Mouse (Mus musculus): Measurements from ENCODE around the gene Hsf5.

Gene Hsf5

DNA sequence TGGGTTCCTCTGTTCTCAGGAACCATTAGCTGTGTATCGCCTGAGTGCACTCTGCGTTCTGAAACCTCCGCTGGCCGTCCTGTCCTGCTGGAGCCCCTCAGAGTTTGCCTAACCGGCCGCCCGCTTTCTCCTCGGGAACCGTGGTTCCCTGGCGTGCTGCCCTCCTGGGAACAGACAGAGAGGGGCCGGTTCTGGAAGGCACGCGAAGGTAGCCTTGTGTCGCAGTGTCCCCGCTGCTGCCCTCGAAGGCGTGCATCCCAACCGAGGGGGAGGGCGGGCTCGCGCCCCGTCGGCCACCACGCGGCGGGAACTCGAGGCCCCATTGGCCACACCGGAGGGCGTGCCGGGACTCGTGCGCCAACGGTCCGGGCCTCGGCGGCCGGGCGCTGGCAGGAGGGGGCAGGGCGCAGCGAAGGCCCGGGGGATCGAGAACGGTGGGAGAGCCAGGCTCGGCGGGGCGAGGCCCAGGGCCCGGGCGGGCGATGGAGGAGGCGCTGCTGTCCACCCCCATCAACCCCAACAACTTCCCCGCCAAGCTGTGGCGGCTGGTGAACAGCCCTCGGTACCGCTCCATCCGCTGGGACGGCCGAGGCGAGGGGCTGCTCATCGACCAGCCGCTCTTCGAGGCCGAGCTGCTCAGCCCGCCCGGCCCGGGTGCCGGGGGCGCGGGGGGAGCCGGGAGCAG lies at the start of gene Hsf5:
TSS of gene Hsf5 (plus strand) at position 375 of the 685 bp plus-strand sequence.
- DNase-seq (ENCODE audit: low read depth, low spot score) = no peak

DNA sequence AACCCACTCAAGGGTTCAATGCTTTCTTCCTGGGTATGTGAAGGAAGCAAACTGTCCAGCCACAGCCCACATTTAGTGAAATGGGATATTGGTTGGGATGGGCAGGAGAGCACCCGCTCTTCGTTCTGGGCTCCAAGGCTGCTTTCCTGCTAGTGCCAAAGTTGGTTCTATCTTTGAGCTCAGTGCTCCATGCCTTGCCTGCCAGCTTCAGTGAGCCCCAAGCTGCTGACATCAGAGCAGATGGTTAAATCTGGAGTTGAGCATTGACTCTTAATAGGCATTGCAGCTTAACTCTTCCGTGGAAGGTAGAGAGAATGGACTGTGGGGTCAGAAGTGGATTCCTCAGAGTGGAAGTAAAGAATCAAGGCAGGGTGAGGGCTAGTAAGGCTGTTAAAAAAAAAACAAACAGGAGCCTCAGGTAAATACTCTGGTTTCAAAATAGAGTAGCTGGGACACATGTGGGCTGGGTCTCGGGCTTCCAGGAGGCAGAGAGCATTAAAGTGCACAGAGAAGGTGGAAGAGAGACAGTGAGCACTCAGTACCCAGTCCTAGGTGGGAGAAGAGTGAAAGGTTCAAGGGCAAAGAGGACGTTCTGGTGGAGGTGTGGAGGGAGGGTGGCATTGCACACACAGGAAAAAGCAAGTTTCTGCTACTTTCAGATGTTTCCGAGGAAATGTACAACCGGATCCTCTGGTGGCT lies 48.6 kb upstream of the Hsf5 start, which contains the start of gene Sept4:
TSS of gene Sept4 (plus strand) at position 649 of the 699 bp plus-strand sequence.
- DNase-seq (ENCODE audit: low read depth, low spot score) = no peak

DNA sequence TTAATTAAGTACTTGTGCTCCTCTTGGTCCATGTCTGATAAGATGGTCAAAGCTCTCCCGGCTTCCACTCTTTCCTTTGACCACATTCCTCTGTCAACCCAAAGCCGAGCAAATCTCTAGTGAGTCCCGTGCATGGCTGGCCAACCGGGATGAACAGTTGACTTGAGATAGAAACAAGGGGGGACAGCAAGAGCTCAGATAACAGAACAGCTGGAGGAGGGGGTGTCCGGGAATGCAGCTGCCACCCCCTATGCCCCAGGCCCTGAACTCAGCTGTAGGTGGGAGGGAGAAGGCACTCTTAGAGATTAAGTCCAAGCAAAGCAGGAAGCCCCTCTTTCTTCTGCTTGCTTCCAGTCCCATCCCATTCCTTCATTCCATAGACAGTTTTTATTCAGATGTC lies 46.2 kb upstream of the Hsf5 start:
- DNase-seq (ENCODE audit: low read depth, low spot score) = no peak

DNA sequence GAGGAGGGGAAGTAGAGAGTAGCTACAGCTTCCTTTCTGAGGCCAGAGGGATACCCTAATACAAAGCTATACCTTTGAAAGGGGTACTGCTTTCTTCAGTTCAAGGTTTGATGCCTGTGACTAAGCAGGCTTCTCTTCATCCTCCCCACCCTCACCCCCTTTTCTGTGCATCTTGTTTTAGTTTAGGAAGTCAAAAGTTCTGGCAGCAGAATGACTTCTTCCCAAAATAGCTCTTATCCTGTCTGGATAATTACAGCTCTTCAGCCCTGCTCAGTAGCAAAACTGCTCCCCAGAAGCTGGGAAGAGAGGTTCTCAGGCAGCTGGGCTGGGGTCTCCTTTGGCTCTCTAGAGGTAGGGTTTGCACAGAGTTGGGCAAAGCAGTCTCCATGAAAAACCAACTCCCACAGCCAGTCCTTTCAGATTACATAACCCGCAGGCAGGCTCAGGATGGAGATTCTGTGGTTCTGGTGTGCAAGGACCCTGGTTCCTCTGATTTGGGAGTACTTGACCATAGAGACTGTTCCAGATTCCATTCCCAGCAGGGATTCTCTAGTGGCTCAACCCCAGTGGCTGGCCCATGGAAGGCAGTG lies 45.5 kb upstream of the Hsf5 start:
- DNase-seq (ENCODE audit: low read depth, low spot score) = no peak

DNA sequence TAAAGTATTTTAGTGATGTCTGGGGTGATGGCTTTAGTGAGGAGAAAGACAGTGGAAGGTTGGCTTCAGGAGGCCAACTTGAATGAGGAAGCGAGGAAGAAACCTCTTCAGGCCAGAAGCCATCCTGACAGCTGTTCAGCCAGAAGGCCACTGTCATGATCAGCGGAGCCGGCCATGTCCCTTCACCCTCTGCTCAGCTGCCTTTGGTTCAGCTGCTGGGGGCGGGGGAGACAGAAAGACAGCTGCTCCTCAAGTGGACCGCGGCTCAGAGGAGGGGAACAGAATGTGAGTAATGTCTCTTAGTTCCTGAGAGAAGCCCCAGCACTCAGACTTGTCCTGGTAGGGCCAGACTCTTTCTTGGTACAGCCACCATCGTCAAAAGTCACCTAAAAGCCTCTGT lies 43.2 kb upstream of the Hsf5 start:
- no peak for DNase-seq (ENCODE audit: low read depth, low spot score)

DNA sequence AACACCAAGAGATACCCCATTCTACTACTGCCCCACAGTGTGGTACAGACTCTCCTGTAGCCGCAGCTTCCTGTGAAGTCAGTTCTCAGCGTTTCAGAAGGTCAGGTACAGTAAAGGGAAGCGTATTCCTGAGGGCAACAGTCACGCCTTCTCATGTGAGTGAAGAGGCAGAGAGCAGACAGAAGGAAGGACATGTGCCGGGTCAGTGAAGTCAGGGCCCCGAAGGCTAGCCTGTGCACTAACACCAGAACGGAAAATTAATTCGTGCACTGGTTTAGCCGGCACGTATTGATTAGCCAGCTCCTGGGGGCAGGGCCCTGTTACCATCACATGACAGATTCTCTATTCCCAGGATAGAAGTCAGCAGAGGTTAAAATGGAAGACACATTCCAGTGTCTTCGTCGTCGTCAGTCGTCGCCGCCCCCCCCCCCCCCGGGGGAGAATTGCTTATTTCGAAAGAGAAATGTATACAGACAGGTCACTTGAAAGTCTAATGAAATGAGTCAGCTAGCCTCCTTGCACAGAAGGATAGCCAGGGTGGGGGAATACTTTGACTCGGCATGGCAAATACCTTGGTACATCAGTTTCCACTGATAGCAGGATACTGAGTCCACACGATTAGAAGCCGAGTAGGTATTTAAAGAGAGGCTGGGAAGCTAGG lies 42.3 kb upstream of the Hsf5 start:
- no peak for DNase-seq (ENCODE audit: low read depth, low spot score)

DNA sequence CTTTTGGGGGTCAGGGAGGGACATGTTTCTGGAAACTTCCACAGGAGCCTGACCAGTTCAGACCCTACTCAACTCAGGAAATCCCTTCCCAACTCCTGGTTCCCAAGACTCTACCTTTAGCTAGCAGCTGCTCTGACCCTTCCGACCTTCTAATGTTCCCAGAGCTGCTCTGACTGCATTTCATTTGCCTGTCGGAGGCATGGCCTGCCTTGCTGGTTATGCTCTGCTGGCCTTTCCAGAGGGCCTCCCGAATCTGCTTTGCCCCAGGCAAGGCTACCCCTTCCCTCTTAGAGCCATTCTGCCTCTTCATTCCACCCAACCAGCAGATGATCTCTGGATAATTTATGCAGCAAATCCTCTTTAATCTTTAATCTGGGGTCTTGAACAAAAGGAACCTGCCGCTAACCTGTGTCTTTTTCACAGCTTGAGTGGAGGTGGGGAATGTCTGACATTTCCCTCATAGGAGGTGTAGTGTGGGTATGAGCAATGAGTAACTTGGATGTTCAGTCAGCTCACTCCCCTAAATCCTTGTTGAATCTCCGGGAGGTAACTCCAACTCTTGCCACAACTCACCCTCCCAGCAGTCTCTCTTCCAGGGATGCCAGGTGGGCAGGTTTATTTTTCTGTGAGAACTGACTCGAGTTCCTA lies 39.2 kb upstream of the Hsf5 start:
- DNase-seq (ENCODE audit: low read depth, low spot score) = no peak

DNA sequence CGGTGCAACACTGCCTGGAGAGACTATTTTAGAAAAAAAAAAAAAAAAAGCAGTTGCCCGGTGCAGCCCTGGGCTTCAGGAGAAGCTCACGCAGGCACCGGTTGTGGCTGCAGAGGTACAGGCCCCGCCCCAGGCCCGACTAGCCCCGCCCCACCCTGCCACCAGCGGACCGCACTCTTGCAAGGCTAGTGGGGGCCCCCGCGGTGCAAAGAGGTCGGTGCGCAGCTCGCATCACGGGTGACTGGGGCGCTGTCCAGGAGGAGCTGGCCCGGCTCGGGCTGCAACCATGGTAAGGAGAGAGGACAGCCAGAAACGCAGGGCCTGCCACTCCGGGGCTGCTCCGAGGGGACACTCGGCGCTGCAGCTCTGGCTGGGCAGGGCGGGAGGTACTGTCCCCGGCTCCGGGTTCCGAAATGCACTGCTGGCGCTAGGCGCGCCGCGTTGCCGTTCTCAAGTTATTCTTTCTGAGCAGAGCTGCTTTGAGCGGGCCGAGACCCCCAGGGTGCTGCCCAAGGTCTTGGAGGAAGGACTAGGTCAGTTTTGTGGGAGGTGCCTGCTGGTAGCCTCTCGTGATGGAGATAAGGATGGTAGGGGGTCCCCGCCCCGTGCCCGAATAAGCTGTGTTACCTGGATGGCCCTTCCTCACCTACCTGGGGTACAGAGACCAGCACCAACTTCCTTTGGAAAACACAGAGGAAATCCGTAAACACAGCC lies 38.6 kb upstream of the Hsf5 start:
- DNase-seq (ENCODE audit: low read depth, low spot score) = peak; percentile 59

DNA sequence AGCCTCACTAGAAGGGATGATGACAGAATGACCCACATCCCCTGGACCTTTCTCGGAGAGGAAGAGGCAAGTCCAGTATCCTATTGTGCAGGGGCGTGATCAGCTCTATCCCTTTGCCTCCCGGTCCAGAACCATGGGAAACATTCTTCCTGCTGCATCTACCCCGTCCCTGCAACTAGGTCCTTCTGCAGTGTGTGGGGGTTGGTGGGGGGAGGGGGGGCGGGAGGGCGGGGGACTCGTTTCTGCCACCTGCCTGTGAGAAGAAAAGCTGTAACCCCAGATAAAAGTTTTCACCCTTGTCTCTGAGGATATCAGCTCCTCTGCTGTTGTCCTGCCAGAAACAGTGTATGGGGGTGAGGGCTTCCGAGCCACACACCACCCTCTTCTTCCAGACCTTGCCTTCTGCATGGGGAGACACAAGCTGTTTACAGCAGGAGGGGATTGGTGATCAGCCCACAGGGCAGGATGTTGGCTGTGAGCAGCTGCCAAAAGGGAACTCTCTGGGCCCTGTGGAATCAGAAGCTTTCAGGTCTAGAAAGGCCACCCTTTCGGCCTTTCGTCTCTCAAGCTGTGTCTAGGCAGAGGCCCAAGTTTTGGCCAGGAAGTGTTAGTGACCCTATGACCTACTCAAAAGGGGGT lies 37.9 kb upstream of the Hsf5 start:
- no peak for DNase-seq (ENCODE audit: low read depth, low spot score)

DNA sequence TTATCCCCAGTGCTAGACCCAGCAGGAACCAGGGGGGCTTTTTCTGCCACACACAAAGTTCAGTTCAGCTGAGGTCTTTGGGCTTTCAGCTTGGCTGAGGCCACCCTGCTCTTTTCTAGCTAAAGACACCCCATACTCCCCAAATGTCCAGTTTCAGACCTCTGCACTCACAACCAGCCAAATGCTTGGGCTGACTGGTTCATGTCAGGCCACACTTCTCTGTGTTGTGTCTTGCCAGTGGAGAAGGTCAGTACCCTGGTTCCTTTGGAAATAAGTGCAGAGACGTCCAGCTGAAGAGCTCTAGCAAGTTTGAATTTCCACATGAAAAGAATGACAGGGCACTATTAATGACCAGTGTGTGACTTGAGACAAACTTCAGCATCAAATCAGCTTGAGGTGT lies 37.3 kb upstream of the Hsf5 start:
- no peak for DNase-seq (ENCODE audit: low read depth, low spot score)

DNA sequence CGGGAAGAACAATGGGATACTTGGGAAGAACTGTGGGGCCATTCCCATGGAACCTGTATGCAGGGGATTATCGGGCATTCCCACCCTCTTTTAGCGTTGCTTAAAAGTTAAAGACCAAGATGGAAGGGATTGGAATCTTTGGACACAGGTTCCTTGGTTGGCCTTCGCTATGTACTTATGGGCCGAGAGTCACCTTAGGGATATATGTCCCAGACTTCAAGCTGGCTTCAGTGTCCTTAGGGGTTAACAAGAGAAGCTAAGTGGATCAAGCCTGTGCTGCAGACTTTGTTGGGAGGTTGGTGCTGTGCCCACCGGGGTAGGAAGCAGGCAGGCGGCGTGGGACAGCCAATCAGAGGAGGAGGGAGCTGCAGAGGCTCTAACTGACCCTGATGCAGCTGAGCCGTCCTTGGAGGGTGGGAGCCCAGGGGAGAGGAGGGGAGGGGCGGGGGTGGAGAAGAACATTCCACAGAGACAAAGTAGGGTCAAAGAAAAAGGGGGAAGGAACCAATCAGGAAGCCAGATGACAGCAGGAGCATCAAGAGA lies 36.4 kb upstream of the Hsf5 start:
- no peak for DNase-seq (ENCODE audit: low read depth, low spot score)

DNA sequence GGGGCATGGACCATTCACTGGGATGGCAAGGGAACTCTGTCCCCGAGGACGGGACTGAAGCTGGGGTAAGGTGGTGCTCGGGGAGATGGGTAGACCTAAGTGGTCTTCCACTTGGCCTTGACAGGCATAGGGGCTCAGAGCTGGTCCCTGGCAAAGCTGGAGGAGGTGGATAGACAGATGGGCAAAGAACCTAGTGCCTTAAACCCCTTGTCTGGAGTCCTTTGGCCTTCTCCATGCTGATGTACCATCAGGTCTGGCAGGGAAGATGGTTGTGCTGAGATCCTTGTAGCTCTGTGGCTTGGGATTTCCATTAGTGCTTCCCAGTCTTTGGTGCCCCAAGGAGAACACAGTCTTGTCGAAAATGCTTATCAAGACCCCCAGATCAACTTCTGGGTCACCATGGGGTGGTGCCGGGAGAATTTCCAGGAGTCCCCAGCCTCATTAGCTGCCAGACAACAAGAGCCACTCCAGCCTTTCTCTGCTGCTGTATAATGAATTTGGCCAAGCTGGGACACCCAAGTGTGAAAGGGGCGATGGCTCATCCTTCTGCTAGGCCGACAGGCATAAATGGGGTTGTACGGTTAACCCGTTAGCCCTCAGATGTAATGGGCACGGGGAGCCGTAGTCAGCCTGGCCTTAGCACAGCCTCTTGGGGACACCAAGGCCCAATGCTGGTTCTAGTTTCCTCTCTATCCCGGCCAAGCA lies 35.7 kb upstream of the Hsf5 start:
- DNase-seq (ENCODE audit: low read depth, low spot score) = no peak

DNA sequence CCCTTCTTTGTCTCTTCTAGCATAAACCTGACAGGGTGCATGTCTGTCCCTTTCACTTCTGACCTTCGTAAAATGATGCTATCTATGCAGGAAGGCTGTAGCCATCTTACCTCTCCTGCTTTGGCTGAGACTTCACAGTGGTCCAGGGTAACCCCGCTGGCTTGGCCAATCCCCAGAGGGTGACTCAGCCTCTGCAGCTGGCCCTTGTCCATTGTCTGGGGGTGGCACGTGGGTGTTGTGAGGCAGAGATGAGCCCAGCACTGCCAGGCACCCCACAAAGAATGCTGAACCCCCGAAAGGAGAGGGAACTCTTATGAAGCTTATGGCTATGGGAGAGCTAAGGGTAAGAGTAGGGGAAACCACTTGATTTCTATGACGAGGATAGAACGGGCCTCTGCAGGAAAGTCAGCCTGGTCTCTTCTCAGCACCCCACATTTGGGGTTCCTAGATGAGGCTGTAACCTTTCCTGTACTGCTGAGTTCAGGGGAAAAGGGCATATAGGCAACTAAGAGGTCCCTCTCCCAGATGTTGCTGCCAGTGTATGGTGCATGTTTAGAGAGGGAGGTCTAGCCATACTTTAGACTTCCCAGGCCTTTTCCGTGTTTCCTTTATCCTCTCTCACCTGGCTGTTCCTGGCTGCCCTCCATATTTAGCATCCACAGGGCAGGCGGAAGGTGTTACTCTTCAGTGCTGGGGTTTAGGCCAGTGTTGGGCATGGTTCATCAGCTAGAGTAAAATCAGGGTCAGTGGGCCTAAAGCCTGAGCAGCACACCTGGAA lies 34.8 kb upstream of the Hsf5 start:
- no peak for DNase-seq (ENCODE audit: low read depth, low spot score)

DNA sequence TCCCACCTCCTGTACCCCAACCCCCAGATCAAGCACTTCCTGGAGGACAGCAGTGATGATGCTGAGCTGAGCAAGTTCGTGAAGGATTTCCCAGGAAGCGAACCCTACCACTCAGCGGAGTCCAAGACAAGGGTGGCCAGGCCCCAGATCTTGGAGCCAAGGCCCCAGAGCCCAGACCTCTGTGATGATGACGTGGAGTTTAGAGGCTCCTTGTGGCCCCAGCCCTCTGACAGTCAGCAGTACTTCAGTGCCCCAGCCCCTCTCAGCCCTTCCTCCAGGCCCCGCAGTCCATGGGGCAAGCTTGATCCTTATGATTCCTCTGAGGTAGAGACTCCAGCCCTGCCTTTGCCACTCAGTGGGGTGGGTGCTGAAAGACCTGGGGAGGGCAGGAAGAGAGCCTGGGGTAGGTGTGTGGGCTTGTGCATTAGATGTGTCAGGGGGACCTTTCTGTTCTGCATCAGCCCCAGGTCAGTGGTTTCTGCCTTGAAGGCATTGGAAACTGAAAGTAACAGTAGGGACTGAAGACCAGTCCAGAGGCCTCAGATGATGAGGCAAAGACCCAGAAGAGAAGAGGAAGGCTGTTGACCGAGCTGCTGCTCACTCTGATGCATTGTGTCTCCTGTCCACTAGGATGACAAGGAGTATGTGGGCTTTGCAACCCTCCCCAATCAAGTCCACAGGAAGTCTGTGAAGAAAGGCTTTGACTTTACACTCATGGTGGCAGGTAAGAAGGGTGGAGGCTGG lies 33.5 kb upstream of the Hsf5 start:
- no peak for DNase-seq (ENCODE audit: low read depth, low spot score)

DNA sequence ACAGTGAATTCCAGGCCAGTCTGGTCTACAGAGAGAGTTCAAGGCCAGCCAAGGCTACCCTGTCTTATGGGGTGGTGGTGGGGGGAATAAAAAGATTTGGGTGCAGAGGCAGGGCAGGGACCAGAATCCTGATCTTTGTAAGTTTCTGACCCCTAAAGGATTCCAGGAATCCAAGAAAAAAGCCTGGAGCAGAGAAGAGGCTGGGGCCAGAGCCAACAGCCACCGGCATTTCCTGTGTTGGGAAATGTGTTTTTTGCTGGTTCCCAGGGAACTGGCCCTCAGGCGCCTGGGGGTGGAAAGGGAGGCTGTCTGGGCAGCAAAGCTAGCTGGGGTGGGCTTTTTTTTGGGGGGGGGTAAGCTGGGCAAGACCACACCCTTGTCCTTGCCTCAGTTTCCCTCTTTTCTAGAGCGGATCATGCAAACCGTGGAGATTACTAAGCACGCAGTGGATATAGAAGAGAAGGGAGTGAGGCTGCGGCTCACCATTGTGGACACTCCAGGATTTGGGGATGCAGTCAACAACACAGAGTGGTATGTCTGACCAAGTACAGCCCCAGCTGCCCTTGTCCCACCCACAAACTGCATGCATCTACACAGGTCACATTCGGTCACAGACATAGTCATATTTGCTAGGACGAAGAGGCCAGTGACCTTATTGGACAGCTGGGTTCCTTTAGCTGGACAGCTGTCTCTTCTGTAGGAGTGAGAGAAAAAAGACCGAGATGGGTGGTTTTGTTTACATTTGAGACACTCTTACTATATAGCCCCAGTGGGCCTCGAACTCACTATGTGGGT lies 32.1 kb upstream of the Hsf5 start:
- DNase-seq (ENCODE audit: low read depth, low spot score) = no peak

DNA sequence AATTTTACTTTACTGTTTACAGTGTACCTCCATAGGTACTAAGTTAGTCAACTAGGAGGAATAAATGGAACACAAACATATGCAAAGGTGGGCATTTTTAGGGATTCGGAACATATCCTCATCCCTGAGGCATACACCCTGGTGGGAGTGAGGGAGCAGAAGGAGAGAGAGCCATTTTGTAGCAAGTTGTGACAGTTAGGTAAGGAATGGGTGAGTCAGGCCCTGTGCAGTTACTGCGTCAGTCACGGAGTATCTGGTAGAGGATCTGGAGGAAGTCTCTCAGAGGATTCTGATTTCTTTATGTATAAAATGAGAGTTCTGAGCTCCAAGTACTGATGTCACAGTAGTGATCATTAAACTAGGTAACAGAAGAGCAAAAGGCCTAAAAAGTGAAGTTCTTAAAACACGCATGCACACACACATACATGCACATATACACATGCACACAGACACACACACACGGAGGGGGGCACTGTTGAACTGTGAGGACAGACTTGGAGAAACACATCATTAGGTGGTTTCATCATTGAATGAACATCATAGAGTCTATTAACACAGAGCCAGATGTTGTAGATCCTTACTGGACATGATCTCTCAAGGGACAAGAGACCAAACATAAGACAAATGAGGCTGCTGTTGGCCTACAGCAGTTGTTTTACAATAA lies 29.6 kb upstream of the Hsf5 start:
- DNase-seq (ENCODE audit: low read depth, low spot score) = no peak

DNA sequence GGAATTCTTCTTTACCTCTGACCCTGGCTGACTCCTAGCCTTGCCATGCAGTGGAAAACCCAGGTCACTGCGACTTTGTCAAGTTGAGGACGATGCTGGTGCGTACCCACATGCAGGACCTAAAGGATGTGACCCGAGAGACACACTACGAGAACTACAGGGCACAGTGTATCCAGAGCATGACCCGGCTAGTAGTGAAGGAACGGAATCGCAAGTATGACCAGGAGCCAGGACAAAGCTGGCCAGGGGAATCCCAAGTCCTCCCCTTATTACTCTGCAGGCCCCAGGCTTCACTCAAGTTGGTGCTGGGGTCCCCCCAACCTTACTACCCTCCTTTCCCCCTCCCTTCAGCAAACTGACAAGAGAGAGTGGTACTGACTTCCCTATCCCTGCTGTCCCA lies 27.4 kb upstream of the Hsf5 start:
- no peak for DNase-seq (ENCODE audit: low read depth, low spot score)
